ENCODE assay signal across 27 mouse cellular contexts in the genomic region with DNA sequence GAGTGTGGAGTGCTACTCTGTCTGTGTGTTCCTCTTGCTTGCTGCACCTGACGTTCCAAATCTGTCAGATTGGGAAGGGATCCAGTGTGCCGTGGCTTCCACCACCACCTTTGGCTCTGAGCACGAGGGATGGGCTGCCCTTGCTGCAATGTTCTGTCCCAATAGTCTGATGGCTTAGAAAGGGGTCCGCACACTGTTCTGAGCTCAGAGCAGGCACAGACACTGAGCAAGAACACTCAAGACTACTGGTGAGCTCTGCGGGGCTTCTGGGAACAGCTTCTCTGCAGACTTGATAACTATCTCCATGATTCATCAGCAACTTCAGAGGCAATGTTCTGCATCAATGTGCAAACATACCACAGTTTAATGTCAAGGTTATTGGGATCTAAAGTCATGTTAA.
"Had no signal": no experiment of that assay in that cellular context is flagged by ENCODE, and none has a peak within 500 bp of the region (broad histone marks: within the 10 kb centered on the region; RNA-seq: fewer than 3 reads in every experiment).

No protein-coding gene starts in this region.

- H3K4me2 ChIP-seq: heart, embryonic 12.5 days; hindbrain, embryonic 12.5 days; hindbrain, embryonic 14.5 days; intestine, embryonic 15.5 days; limb, embryonic 12.5 days; liver, embryonic 13.5 days; liver, embryonic 15.5 days had no signal

- H3K9me3 ChIP-seq: heart, embryonic 10.5 days; heart, embryonic 12.5 days; hindbrain, embryonic 10.5 days; hindbrain, embryonic 12.5 days; intestine, embryonic 15.5 days; limb, embryonic 10.5 days; limb, embryonic 12.5 days; liver, embryonic 13.5 days; liver, embryonic 15.5 days had no signal

- H3K36me3 ChIP-seq: heart, embryonic 10.5 days; heart, embryonic 12.5 days; hindbrain, embryonic 10.5 days; hindbrain, embryonic 12.5 days; intestine, embryonic 15.5 days; limb, embryonic 10.5 days; limb, embryonic 12.5 days; liver, embryonic 13.5 days; liver, embryonic 15.5 days had no signal

- ATAC-seq: hindbrain, embryonic 16.5 days; inflammation-experienced regulatory T-cells, adult 6 months; intestine, embryonic 15.5 days; intestine, postnatal 0 days; liver, postnatal 0 days had no signal

- H3K4me3 ChIP-seq: heart, embryonic 10.5 days; heart, embryonic 12.5 days; hindbrain, embryonic 10.5 days; hindbrain, embryonic 12.5 days; intestine, embryonic 15.5 days; layer of hippocampus, adult 2 months; left cerebral cortex, adult 2 months; limb, embryonic 10.5 days; limb, embryonic 12.5 days; liver, embryonic 13.5 days; liver, embryonic 15.5 days had no signal

- H3K4me1 ChIP-seq: heart, embryonic 10.5 days; heart, embryonic 12.5 days; hindbrain, embryonic 10.5 days; hindbrain, embryonic 12.5 days; intestine, embryonic 15.5 days; limb, embryonic 10.5 days; limb, embryonic 12.5 days; liver, embryonic 13.5 days; liver, embryonic 15.5 days had no signal

- DNase-seq: gastrocnemius, postnatal 10 days; gastrocnemius, postnatal 25 days; heart, adult 18-20 months; heart, postnatal 10 days; heart, postnatal 4 days; kidney, adult 18-20 months; kidney, adult 8-10 months; kidney, postnatal 10 days; kidney, postnatal 25 days; kidney, postnatal 4 days; liver; liver, embryonic 13.5 days; liver, postnatal 0 days had no signal

- H3K9ac ChIP-seq: heart, embryonic 12.5 days; hindbrain, embryonic 12.5 days; hindbrain, embryonic 14.5 days; intestine, embryonic 15.5 days; limb, embryonic 12.5 days; liver, embryonic 13.5 days; liver, embryonic 15.5 days; liver, postnatal 0 days had no signal

- H3K27me3 ChIP-seq: heart, embryonic 12.5 days; hindbrain, embryonic 12.5 days; intestine, embryonic 15.5 days; limb, embryonic 12.5 days; liver, embryonic 13.5 days; liver, embryonic 15.5 days had no signal

- H3K27ac ChIP-seq: heart, embryonic 10.5 days; hindbrain, embryonic 10.5 days; hindbrain, embryonic 12.5 days; hindbrain, embryonic 14.5 days; intestine, embryonic 15.5 days; layer of hippocampus, adult 2 months; left cerebral cortex, adult 2 months; limb, embryonic 10.5 days; limb, embryonic 12.5 days; liver, embryonic 13.5 days; liver, embryonic 15.5 days had no signal
